Mouse (Mus musculus): ENCODE data around the gene Lrrc17. TPM values are rescaled to one million over a fixed set of nuclear protein-coding genes. Genes with fewer than 3 reads are reported as not detected.
A peak's percentile ranks its signal among the peaks of the same experiment; 100 is the strongest.

Gene Lrrc17
- 24.0 and 26.9 TPM in 2 replicates for polyA plus RNA-seq (2015; fragmentation: Nextera tagmentation; extraction: Ambion mirVana)

DNA sequence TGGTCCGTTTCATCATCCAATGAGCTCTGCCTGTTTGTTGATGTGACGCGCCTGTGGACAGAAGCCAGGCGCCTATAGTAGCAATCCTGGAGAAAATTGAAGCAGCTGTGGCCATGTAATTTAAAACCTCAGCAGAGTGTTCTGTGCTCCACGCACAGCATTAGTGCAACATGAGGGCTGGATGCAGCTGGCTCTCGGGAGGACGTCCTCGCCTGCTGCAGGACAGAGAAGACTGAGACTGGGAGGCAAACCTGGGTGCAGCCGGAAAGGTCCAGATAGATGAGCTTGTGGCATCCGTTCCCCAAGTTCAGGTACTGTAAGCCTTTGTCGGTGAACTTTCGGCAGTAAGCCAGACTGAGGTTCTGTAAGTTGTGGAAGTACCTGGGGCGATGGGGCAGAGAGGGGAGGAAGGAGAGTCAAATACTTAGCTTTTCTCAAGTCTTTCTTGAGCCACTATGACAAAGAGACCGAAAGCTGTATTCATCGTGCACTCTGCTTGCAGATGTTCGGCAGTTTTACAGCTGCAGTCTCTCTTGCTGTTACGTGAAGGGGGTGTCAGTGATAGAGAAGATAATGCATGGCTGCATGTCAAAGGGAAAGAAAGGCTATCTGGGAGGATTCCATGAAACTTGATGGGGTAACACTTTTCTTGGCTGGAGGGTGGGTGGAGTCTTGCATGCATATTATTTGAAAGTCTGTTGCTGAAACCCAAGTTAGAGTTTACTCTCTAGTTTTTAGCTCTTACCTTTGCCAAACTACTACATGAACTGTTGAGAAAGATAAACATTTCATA, at the start of gene Lrrc17:
Gene Lrrc17 (plus strand): TSS at position 151 of the 793 bp plus-strand sequence.
- Histone ChIP-seq H3K4me2 (ENCODE audit: low read depth, low read length) (peak within 1 kb of the TSS; percentile 43), H3K27me3 (ENCODE audit: control insufficient read depth, insufficient read depth, low read length) (no peaks in the 10 kb centered on the region), H3K27ac (ENCODE audit: low read length) (peak within 1 kb of the TSS; percentile 77), H3K4me1 (ENCODE audit: control insufficient read depth, insufficient read depth, low read length) (peaks cover 5% of the 10 kb centered on the region; the same call in 1 of the 2 replicates), H3K9me3 (replicated peaks; ENCODE audit: control insufficient read depth, low read length) (no peaks in the 10 kb centered on the region), H3K4me3 (ENCODE audit: low read length) (peak within 1 kb of the TSS; percentile 44), H3K9ac (ENCODE audit: low read length) (peak within 1 kb of the TSS; percentile 41; the same call in 1 of the 2 replicates), H3K36me3 (ENCODE audit: control insufficient read depth, insufficient read depth) (no peaks in the 10 kb centered on the region)
- peak; percentile 80 for ATAC-seq (replicated peaks; ENCODE audit: extremely low read depth, insufficient read depth, low FRiP score)
- WGBS: 37% methylated on average over 17 of the region's 17 CpGs

DNA sequence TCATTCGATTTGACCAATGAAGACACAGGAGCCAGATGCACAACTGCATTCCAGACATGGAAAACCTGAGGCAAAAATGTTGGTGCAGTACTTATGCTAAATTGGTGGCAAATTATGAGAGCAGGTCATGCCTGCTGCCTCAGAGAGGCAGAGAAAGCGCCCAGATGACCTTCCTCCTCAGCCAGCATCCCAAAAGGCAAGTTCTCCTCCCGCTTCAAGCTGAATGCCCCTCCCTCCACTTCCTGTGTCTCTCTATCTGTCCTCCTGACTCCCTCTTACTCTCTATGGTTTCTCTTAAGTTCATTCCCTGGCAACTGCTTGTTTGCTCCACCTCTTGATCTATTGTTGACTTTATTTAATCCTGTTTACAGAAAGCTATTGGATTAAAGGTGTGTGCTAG, 48.6 kb upstream of the Lrrc17 start:
- no peak overlapping the region for H3K4me2 ChIP-seq (ENCODE audit: low read depth, low read length)
- ATAC-seq (replicated peaks; ENCODE audit: extremely low read depth, insufficient read depth, low FRiP score): no peak
- no peaks in the 10 kb centered on the region for H3K27me3 ChIP-seq (ENCODE audit: control insufficient read depth, insufficient read depth, low read length)
- no peak overlapping the region for H3K27ac ChIP-seq (ENCODE audit: low read length)
- H3K9me3 ChIP-seq (replicated peaks; ENCODE audit: control insufficient read depth, low read length): no peaks in the 10 kb centered on the region
- H3K9ac ChIP-seq (ENCODE audit: low read length): no peak overlapping the region
- H3K4me1 ChIP-seq (ENCODE audit: control insufficient read depth, insufficient read depth, low read length): peaks cover 4% of the 10 kb centered on the region; the same call in 1 of the 2 replicates
- no peak overlapping the region for H3K4me3 ChIP-seq (ENCODE audit: low read length)
- 60% methylated on average over 3 of the region's 3 CpGs for WGBS
- no peaks in the 10 kb centered on the region for H3K36me3 ChIP-seq (ENCODE audit: control insufficient read depth, insufficient read depth)

DNA sequence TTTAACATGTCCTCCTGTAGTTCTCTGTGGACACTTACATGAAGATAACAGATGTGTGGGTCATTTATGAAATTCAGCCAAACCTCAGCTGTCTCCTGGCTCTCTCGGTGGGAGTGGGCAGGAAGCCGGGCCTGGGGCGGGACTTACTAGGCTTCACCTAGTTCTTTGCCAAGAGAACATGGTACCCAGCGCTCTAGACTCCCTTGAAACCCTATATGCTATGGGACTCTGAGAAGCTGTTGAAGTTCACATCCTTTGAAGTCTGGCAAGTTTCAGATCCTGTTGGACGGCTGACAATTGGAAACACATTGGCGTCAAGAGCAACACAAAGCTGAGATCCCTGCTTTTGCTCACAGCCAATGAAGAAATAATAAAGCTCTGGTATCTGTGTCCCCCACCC, 47.0 kb upstream of the Lrrc17 start:
- Histone ChIP-seq H3K4me1 (ENCODE audit: control insufficient read depth, insufficient read depth, low read length) (0 out of 2 replicates have a peak, but pooled peaks cover 2% of the 10 kb centered on the region), H3K27me3 (ENCODE audit: control insufficient read depth, insufficient read depth, low read length) (no peaks in the 10 kb centered on the region), H3K27ac (ENCODE audit: low read length) (no peak overlapping the region), H3K36me3 (ENCODE audit: control insufficient read depth, insufficient read depth) (no peaks in the 10 kb centered on the region), H3K4me2 (ENCODE audit: low read depth, low read length) (no peak overlapping the region), H3K9me3 (replicated peaks; ENCODE audit: control insufficient read depth, low read length) (no peaks in the 10 kb centered on the region), H3K9ac (ENCODE audit: low read length) (no peak overlapping the region), H3K4me3 (ENCODE audit: low read length) (no peak overlapping the region)
- 53% methylated on average over 6 of the region's 6 CpGs for WGBS
- ATAC-seq (replicated peaks; ENCODE audit: extremely low read depth, insufficient read depth, low FRiP score): peak; percentile 72

DNA sequence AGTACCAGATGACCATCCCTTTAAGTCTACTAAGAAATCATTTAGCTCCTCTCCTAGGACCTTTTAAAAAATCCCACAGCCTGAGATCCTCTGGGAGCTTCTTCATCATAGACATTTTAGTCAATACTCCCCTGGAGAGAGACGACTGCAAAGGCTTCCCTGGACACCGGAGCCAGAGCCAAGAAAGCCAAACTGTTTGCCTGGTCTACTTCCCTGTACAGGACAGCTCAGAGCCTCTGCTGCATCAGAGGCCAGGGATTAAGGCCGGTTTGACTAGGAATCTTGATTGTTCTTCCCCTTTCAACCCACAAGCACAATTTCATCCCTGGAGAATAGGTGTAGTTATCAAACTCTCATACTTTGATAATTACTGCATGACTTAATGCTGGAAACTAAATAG, 46.5 kb upstream of the Lrrc17 start:
- H3K4me1 ChIP-seq (ENCODE audit: control insufficient read depth, insufficient read depth, low read length): 0 out of 2 replicates have a peak, but pooled peaks cover 2% of the 10 kb centered on the region
- no peak for ATAC-seq (replicated peaks; ENCODE audit: extremely low read depth, insufficient read depth, low FRiP score)
- H3K4me3 ChIP-seq (ENCODE audit: low read length): no peak overlapping the region
- H3K9me3 ChIP-seq (replicated peaks; ENCODE audit: control insufficient read depth, low read length): no peaks in the 10 kb centered on the region
- no peak overlapping the region for H3K27ac ChIP-seq (ENCODE audit: low read length)
- no peaks in the 10 kb centered on the region for H3K27me3 ChIP-seq (ENCODE audit: control insufficient read depth, insufficient read depth, low read length)
- no peak overlapping the region for H3K9ac ChIP-seq (ENCODE audit: low read length)
- no peak overlapping the region for H3K4me2 ChIP-seq (ENCODE audit: low read depth, low read length)
- no peaks in the 10 kb centered on the region for H3K36me3 ChIP-seq (ENCODE audit: control insufficient read depth, insufficient read depth)
- WGBS: 60% methylated on average over 3 of the region's 3 CpGs

DNA sequence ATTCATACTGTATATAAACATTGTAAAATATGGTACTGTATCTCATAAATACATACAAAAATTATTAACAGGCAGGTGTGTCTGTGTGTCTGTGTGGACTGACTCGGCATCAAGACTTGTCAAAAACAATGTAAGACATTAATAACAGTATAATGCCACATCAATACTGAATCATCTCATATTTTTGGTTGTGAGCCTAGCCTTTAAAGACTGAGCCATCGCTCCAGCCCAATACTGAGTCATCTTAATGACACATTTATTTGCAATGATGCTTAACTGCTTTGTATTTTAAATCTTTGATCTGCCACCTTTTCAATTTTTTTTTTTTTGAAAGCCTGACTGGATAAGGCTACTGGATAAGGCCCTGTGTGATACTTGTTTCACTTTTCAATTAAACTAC, 44.9 kb upstream of the Lrrc17 start:
- Histone ChIP-seq H3K27ac (ENCODE audit: low read length) (no peak overlapping the region), H3K36me3 (ENCODE audit: control insufficient read depth, insufficient read depth) (no peaks in the 10 kb centered on the region), H3K27me3 (ENCODE audit: control insufficient read depth, insufficient read depth, low read length) (no peaks in the 10 kb centered on the region), H3K9me3 (replicated peaks; ENCODE audit: control insufficient read depth, low read length) (no peaks in the 10 kb centered on the region), H3K4me2 (ENCODE audit: low read depth, low read length) (no peak overlapping the region), H3K4me3 (ENCODE audit: low read length) (no peak overlapping the region), H3K9ac (ENCODE audit: low read length) (no peak overlapping the region), H3K4me1 (ENCODE audit: control insufficient read depth, insufficient read depth, low read length) (0 out of 2 replicates have a peak, but pooled peaks cover 2% of the 10 kb centered on the region)
- no peak for ATAC-seq (replicated peaks; ENCODE audit: extremely low read depth, insufficient read depth, low FRiP score)
- WGBS: 80% methylated on average over 2 of the region's 2 CpGs

DNA sequence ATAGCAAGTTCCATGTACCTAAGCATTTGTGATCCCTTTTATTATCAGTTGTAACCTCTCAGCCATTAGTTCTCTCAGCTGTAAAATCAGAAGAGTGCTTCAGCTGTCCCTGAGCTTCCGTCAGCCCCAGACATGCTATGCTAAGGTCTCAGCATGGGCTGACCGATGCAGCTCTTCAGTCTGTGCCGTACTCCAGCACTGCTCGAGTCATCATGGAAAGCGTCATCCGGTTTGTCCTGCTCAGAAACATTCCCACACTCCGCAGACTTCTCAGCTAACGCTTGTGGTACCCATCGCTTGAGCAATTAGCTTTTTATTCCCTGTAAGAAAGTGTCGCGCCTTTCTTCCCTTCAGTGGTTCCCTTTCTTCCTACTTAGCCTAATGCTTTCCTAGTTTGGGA, 44.4 kb upstream of the Lrrc17 start:
- no peak overlapping the region for H3K4me3 ChIP-seq (ENCODE audit: low read length)
- H3K9ac ChIP-seq (ENCODE audit: low read length): no peak overlapping the region
- H3K4me2 ChIP-seq (ENCODE audit: low read depth, low read length): no peak overlapping the region
- 0 out of 2 replicates have a peak, but pooled peaks cover 2% of the 10 kb centered on the region for H3K4me1 ChIP-seq (ENCODE audit: control insufficient read depth, insufficient read depth, low read length)
- WGBS: 81% methylated on average over 11 of the region's 11 CpGs
- ATAC-seq (replicated peaks; ENCODE audit: extremely low read depth, insufficient read depth, low FRiP score): no peak
- H3K27ac ChIP-seq (ENCODE audit: low read length): no peak overlapping the region
- no peaks in the 10 kb centered on the region for H3K36me3 ChIP-seq (ENCODE audit: control insufficient read depth, insufficient read depth)
- H3K27me3 ChIP-seq (ENCODE audit: control insufficient read depth, insufficient read depth, low read length): no peaks in the 10 kb centered on the region
- H3K9me3 ChIP-seq (replicated peaks; ENCODE audit: control insufficient read depth, low read length): no peaks in the 10 kb centered on the region

DNA sequence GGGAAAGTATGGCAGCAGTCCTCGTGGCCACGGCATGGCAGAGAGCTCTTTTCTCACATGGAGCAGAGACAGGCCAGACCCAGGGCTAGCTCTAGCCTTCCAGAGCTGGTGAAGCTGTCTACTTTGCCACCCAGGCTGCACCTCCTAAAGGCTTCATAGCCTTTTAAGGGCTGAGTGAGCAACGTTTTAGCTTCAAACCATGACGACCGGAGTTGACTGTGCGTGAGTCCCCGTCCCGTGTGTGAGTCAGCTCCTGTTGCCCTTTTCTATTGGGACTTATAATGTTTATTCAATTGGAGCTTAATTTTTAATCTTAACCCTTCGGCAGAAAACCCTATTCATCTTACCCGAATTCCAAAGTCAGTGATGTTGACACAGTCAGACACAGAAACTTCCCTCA, 43.2 kb upstream of the Lrrc17 start:
- H3K4me3 ChIP-seq (ENCODE audit: low read length): no peak overlapping the region
- H3K4me1 ChIP-seq (ENCODE audit: control insufficient read depth, insufficient read depth, low read length): 0 out of 2 replicates have a peak, but pooled peaks cover 2% of the 10 kb centered on the region
- WGBS: 75% methylated on average over 10 of the region's 10 CpGs
- no peaks in the 10 kb centered on the region for H3K36me3 ChIP-seq (ENCODE audit: control insufficient read depth, insufficient read depth)
- no peak overlapping the region for H3K4me2 ChIP-seq (ENCODE audit: low read depth, low read length)
- ATAC-seq (replicated peaks; ENCODE audit: extremely low read depth, insufficient read depth, low FRiP score): no peak
- H3K27ac ChIP-seq (ENCODE audit: low read length): no peak overlapping the region
- no peak overlapping the region for H3K9ac ChIP-seq (ENCODE audit: low read length)
- H3K9me3 ChIP-seq (replicated peaks; ENCODE audit: control insufficient read depth, low read length): no peaks in the 10 kb centered on the region
- no peaks in the 10 kb centered on the region for H3K27me3 ChIP-seq (ENCODE audit: control insufficient read depth, insufficient read depth, low read length)

DNA sequence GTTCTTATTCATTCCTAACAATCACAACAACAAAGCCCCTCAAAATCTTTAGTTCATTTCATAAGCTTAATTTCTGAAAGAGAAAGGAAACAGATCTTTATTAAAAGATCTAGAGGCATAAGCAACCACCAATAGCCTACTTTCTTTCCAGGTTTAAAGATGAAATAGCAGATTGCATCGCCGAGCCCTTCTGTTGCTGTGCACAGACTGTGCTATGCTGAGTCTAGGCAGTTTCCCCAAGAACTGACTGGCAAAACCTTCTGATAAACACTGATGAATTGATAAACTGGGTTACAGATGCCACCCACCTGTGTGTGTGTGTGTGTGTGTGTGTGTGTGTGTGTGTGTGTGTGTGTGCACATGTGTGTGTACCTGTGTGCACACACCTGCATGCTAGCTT, 42.4 kb upstream of the Lrrc17 start:
- 0 out of 2 replicates have a peak, but pooled peaks cover under 1% of the 10 kb centered on the region for H3K4me1 ChIP-seq (ENCODE audit: control insufficient read depth, insufficient read depth, low read length)
- no peaks in the 10 kb centered on the region for H3K36me3 ChIP-seq (ENCODE audit: control insufficient read depth, insufficient read depth)
- 92% methylated on average over 2 of the region's 2 CpGs for WGBS
- H3K4me3 ChIP-seq (ENCODE audit: low read length): no peak overlapping the region
- H3K9me3 ChIP-seq (replicated peaks; ENCODE audit: control insufficient read depth, low read length): no peaks in the 10 kb centered on the region
- no peak overlapping the region for H3K4me2 ChIP-seq (ENCODE audit: low read depth, low read length)
- no peaks in the 10 kb centered on the region for H3K27me3 ChIP-seq (ENCODE audit: control insufficient read depth, insufficient read depth, low read length)
- no peak for ATAC-seq (replicated peaks; ENCODE audit: extremely low read depth, insufficient read depth, low FRiP score)
- no peak overlapping the region for H3K27ac ChIP-seq (ENCODE audit: low read length)
- H3K9ac ChIP-seq (ENCODE audit: low read length): no peak overlapping the region

DNA sequence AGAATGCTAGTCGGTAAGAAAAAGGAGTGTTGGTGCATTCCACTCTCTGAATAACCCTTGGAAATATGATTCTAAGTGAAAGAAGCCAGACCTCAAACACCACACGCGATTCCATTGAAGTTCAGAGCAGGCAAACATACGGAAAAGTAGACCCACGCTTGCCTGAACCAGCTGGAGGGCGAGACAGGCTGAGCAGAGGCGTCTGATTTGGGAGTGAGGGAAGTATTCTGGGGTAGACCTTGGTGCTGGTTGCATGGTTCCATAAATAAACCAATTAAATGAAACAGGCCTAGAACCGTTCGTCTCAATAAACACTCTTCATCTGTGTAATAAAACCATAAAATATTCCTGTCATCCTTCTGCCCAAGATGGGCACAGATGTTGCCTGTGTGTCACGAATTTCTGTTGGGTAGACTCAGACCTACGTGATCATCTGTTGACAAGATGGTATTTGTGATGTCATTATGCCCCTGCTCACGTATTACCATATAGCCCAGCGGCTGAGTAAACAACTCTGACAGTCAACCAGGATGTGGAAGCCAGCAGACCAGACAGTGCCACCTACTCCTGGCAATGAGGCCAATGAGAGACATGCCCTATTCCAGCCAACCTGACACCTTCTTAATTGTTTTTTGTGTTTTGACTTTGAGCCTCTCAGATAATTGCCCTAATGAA, 40.3 kb upstream of the Lrrc17 start:
- no peak for ATAC-seq (replicated peaks; ENCODE audit: extremely low read depth, insufficient read depth, low FRiP score)
- Histone ChIP-seq H3K27ac (ENCODE audit: low read length) (no peak overlapping the region), H3K36me3 (ENCODE audit: control insufficient read depth, insufficient read depth) (no peaks in the 10 kb centered on the region), H3K4me1 (ENCODE audit: control insufficient read depth, insufficient read depth, low read length) (no peaks in the 10 kb centered on the region), H3K9ac (ENCODE audit: low read length) (no peak overlapping the region), H3K4me3 (ENCODE audit: low read length) (no peak overlapping the region), H3K9me3 (replicated peaks; ENCODE audit: control insufficient read depth, low read length) (no peaks in the 10 kb centered on the region), H3K4me2 (ENCODE audit: low read depth, low read length) (no peak overlapping the region), H3K27me3 (ENCODE audit: control insufficient read depth, insufficient read depth, low read length) (no peaks in the 10 kb centered on the region)
- 87% methylated on average over 13 of the region's 13 CpGs for WGBS

All from heart, embryonic 16.5 days (tissue).